Mouse (Mus musculus) adrenal gland, adult 8-10 months (tissue): Measurements from ENCODE around the gene Gm21256. TPM values are rescaled to one million over a fixed set of nuclear protein-coding genes. Genes with fewer than 3 reads are reported as not detected.
"Not testable (repeated sequence)": the region's sequence is repeated elsewhere in the genome, so short reads cannot be mapped to it uniquely, and the experiment has no call there.

Source experiments
- DNase-seq: peaks from one replicate; pipeline ENCODE4 v3.0.0; 2022
- total RNA-seq, 4 experiments: library from RNA; stranded (reverse); gene quantifications; 2 replicates each; pipeline ENCODE4 v1.2.4; 2022

The Gm21256 gene
- not detected for total RNA-seq

- DNase-seq: not testable (repeated sequence)
Observed at GRCm38 (mm10) chrY:47450660-47451059, at the start of gene Gm21256. TSS of gene Gm21256 (plus strand) at chrY:47450960.

Other genes with a start within 250 kb of the Gm21256 start
- not detected for gene Gm21170, start 240.1 kb downstream of the Gm21256 start, total RNA-seq